Comparison of ENCODE assay signal across 8 mouse cellular contexts in genomic region chr1:55130190-55130916, GRCm38 (mm10). TPM values are rescaled to one million over a fixed set of nuclear protein-coding genes. Genes with fewer than 3 reads are reported as not detected.
DNase-seq lines count a peak whose midpoint lies in the region; ATAC-seq and TF ChIP-seq lines count a peak whose summit lies in the region.

No protein-coding gene starts in this region.

- peak; percentile 59 to 75; a peak in 2 of 4 replicates for TF ChIP-seq EP300 in MEL (IDR thresholded peaks at IDR 0.05; ENCODE audit: low read depth in 1 of 2, low read length in 2 of 2)
- TF ChIP-seq EP300 in liver, postnatal 0 days (IDR thresholded peaks at IDR 0.05; ENCODE audit: low read depth): no peak

- peaks cover 24% of the 10 kb centered on the region for H3K4me1 ChIP-seq in heart, embryonic 13.5 days
- peaks cover 0 to 16% of the 10 kb centered on the region in 2 experiments; a peak in 3 of 4 replicates for H3K4me1 ChIP-seq in MEL (ENCODE audit: control insufficient read depth in 1 of 2, insufficient read depth in 2 of 2, low read length in 2 of 2)
- peaks cover 19% of the 10 kb centered on the region for H3K4me1 ChIP-seq in forebrain, embryonic 16.5 days (replicated peaks; ENCODE audit: control insufficient read depth, insufficient read depth, low read length)
- peaks cover 16% of the 10 kb centered on the region for H3K4me1 ChIP-seq in liver, postnatal 0 days (ENCODE audit: insufficient read depth)

- TF ChIP-seq CTCF in MEL (IDR thresholded peaks at IDR 0.05 in 2 of 3, conservative IDR thresholded peaks at IDR 0.05 in 1 of 3; ENCODE audit: control insufficient read depth in 1 of 3, insufficient read depth in 1 of 3, low read depth in 2 of 3, low read length in 3 of 3, poor library complexity in 1 of 3, severe bottlenecking in 1 of 3): no peak
- no peak for TF ChIP-seq CTCF in liver, postnatal 0 days (IDR thresholded peaks at IDR 0.05; ENCODE audit: low read depth)

- intact Hi-C loops in heart, postnatal 25 days (cut with DNase I): loop anchor here (2.0 to 5.0 kb wide), 2 partner anchors 92 to 104 kb away; partner anchors contain the start of gene Sf3b1

- peaks cover 34% of the 10 kb centered on the region for H3K79me2 ChIP-seq in MEL (ENCODE audit: control insufficient read depth, insufficient read depth, low read length, poor library complexity)

- H3K4me3 ChIP-seq in heart, embryonic 13.5 days: peak overlapping the region; percentile 80
- peak overlapping the region; percentile 75 to 85 for H3K4me3 ChIP-seq in MEL (ENCODE audit: control insufficient read depth in 1 of 2, insufficient read depth in 1 of 2, low read depth in 2 of 2, low read length in 2 of 2)
- H3K4me3 ChIP-seq in forebrain, embryonic 16.5 days (replicated peaks; ENCODE audit: low read length): peak overlapping the region; percentile 99
- H3K4me3 ChIP-seq in liver, postnatal 0 days (ENCODE audit: low read depth, low read length): peak overlapping the region; percentile 89

- no peaks in the 10 kb centered on the region for H3K9me3 ChIP-seq in heart, embryonic 13.5 days
- H3K9me3 ChIP-seq in MEL (replicated peaks; ENCODE audit: insufficient read depth, low read length): no peaks in the 10 kb centered on the region
- H3K9me3 ChIP-seq in forebrain, embryonic 16.5 days (ENCODE audit: control insufficient read depth, low read length): no peaks in the 10 kb centered on the region
- H3K9me3 ChIP-seq in liver, postnatal 0 days (ENCODE audit: low read length): no peaks in the 10 kb centered on the region

- WGBS in heart, embryonic 13.5 days: 65% methylated on average over 10 of the region's 10 CpGs
- WGBS in forebrain, embryonic 16.5 days: 74% methylated on average over 10 of the region's 10 CpGs
- 52% methylated on average over 10 of the region's 10 CpGs for WGBS in liver, postnatal 0 days (ENCODE audit: insufficient replicate concordance)

- no peak for TF ChIP-seq POLR2A in MEL (IDR thresholded peaks at IDR 0.05; ENCODE audit: control insufficient read depth in 1 of 2, insufficient read depth in 1 of 2, low read depth in 1 of 2, low read length in 2 of 2, poor library complexity in 1 of 2)

- H3K27me3 ChIP-seq in heart, embryonic 13.5 days (replicated peaks): no peaks in the 10 kb centered on the region
- H3K27me3 ChIP-seq in MEL (ENCODE audit: control insufficient read depth in 1 of 2, insufficient read depth in 2 of 2, low read length in 2 of 2): no peaks in the 10 kb centered on the region
- no peaks in the 10 kb centered on the region for H3K27me3 ChIP-seq in forebrain, embryonic 16.5 days (replicated peaks; ENCODE audit: control insufficient read depth, insufficient read depth, low read length)
- no peaks in the 10 kb centered on the region for H3K27me3 ChIP-seq in liver, postnatal 0 days (ENCODE audit: insufficient read depth, low read length)

- peak overlapping the region; percentile 98 for H3K27ac ChIP-seq in heart, embryonic 13.5 days (replicated peaks)
- H3K27ac ChIP-seq in MEL (ENCODE audit: control insufficient read depth, low read depth, low read length): peak overlapping the region; percentile 94
- peak overlapping the region; percentile 93 for H3K27ac ChIP-seq in forebrain, embryonic 16.5 days (ENCODE audit: low read length)
- peak overlapping the region; percentile 97 for H3K27ac ChIP-seq in liver, postnatal 0 days (ENCODE audit: low read depth)

- H3K36me3 ChIP-seq in heart, embryonic 13.5 days: no peaks in the 10 kb centered on the region
- H3K36me3 ChIP-seq in MEL (ENCODE audit: control insufficient read depth in 1 of 2, insufficient read depth in 2 of 2, low read length in 2 of 2): peaks cover 1 to 26% of the 10 kb centered on the region in 2 experiments; a peak in 3 of 4 replicates
- H3K36me3 ChIP-seq in forebrain, embryonic 16.5 days (ENCODE audit: control insufficient read depth, insufficient read depth): no peaks in the 10 kb centered on the region
- H3K36me3 ChIP-seq in liver, postnatal 0 days (replicated peaks; ENCODE audit: insufficient read depth, low read length): 0 out of 2 replicates have a peak, but pooled peaks cover 8% of the 10 kb centered on the region

- DNase-seq in heart, postnatal 25 days (ENCODE audit: low spot score): no peak
- DNase-seq in MEL (ENCODE audit: low read depth, low spot score): no peak
- DNase-seq in liver, postnatal 0 days: no peak
- DNase-seq in gastrocnemius, adult 18-20 months (ENCODE audit: low spot score): no peak
- DNase-seq in right cerebral cortex, postnatal 36 days (ENCODE audit: low spot score in 2 of 2): no peak
- no peak for DNase-seq in adrenal gland, postnatal 4 days (ENCODE audit: low spot score in 2 of 2)

- ATAC-seq in heart, embryonic 13.5 days (ENCODE audit: extremely low read depth, insufficient number of reproducible peaks, low FRiP score, low TSS enrichment): no peak
- no peak for ATAC-seq in forebrain, embryonic 16.5 days
- no peak for ATAC-seq in liver, postnatal 0 days

- peak overlapping the region; percentile 84 for H3K4me2 ChIP-seq in heart, embryonic 13.5 days
- peak overlapping the region; percentile 70 for H3K4me2 ChIP-seq in forebrain, embryonic 16.5 days (ENCODE audit: low read length)
- H3K4me2 ChIP-seq in liver, postnatal 0 days (ENCODE audit: low read depth, low read length): peak overlapping the region; percentile 67

- peak overlapping the region; percentile 98 for H3K9ac ChIP-seq in heart, embryonic 13.5 days
- H3K9ac ChIP-seq in MEL (ENCODE audit: control insufficient read depth, low read depth, low read length, poor library complexity, severe bottlenecking): peak overlapping the region; percentile 76
- peak overlapping the region; percentile 99 for H3K9ac ChIP-seq in forebrain, embryonic 16.5 days (replicated peaks; ENCODE audit: low read depth, low read length)
- H3K9ac ChIP-seq in liver, postnatal 0 days (replicated peaks): peak overlapping the region; percentile 91

- TF ChIP-seq RAD21 in MEL (IDR thresholded peaks at IDR 0.05; ENCODE audit: low read depth, low read length): no peak

TF ChIP-seq in MEL, 35 proteins besides CTCF, POLR2A, EP300 and RAD21:
- TF ChIP-seq USF1 (IDR thresholded peaks at IDR 0.05; ENCODE audit: low read depth, low read length) (no peak), MYC (IDR thresholded peaks at IDR 0.05; ENCODE audit: low read depth, low read length) (0 out of 2 replicates have a peak, but pooled peaks have one; percentile 16), CHD1 (IDR thresholded peaks at IDR 0.05; ENCODE audit: low read depth, low read length) (peak; percentile 70; the same call in 1 of the 2 replicates), GATA1 (IDR thresholded peaks at IDR 0.05; ENCODE audit: low read depth, low read length) (peak; percentile 77), ZNF384 (IDR thresholded peaks at IDR 0.05; ENCODE audit: low read depth, low read length) (peak; percentile 93), E2F4 (IDR thresholded peaks at IDR 0.05; ENCODE audit: borderline replicate concordance, low read depth, low read length) (no peak), TAL1 (IDR thresholded peaks at IDR 0.05; ENCODE audit: low read length) (peak; percentile 19; the same call in 1 of the 2 replicates), KAT2A (conservative IDR thresholded peaks at IDR 0.05; ENCODE audit: low read depth, low read length) (no peak), ZKSCAN1 (IDR thresholded peaks at IDR 0.05; ENCODE audit: low read depth, low read length) (no peak)

RNA-seq across cellular contexts. Expression of gene Mob4, which starts 0.7 kb away (rescaled TPM):
- 95.9 and 117 TPM in 2 replicates for polyA plus RNA-seq in heart, embryonic 13.5 days (2015; fragmentation: Nextera tagmentation; extraction: Ambion mirVana)
- total RNA-seq in heart, postnatal 25 days (2021): 10 to 100 TPM; 32.5 to 34.4 TPM
- 20.7 and 22.0 TPM in 2 replicates for total RNA-seq in MEL (2012; rRNA removed)
- polyA plus RNA-seq in MEL (2012; ENCODE audit: insufficient read depth in 1 of 2, insufficient read length in 2 of 2, low read depth in 1 of 2, low replicate concordance in 2 of 2, missing spikeins in 1 of 2): 10 to 100 TPM; 26.6 to 62.1 TPM
- polyA plus RNA-seq in forebrain, embryonic 16.5 days (2015; fragmentation: Nextera tagmentation; extraction: Ambion mirVana): 194 and 201 TPM in 2 replicates
- 40.1 and 42.2 TPM in 2 replicates for polyA plus RNA-seq in liver, postnatal 0 days (2015; fragmentation: Nextera tagmentation; extraction: Ambion mirVana)
- 10 to 100 TPM; 37.8 to 38.0 TPM for total RNA-seq in gastrocnemius, adult 18-20 months (2021)
- 100 to 1,000 TPM; 175 to 181 TPM for total RNA-seq in adrenal gland, postnatal 4 days (2021)

RNA-seq across cellular contexts. Expression of gene Hspd1, which starts 42.3 kb away (rescaled TPM):
- 432 and 493 TPM in 2 replicates for polyA plus RNA-seq in heart, embryonic 13.5 days (2015; fragmentation: Nextera tagmentation; extraction: Ambion mirVana)
- 100 to 1,000 TPM; 361 to 395 TPM for total RNA-seq in heart, postnatal 25 days (2021)
- 775 and 808 TPM in 2 replicates for total RNA-seq in MEL (2012; rRNA removed)
- polyA plus RNA-seq in MEL (2012; ENCODE audit: insufficient read depth in 1 of 2, insufficient read length in 2 of 2, low read depth in 1 of 2, low replicate concordance in 2 of 2, missing spikeins in 1 of 2): 100 to 1,000 TPM; 306 to 885 TPM
- 295 and 312 TPM in 2 replicates for polyA plus RNA-seq in forebrain, embryonic 16.5 days (2015; fragmentation: Nextera tagmentation; extraction: Ambion mirVana)
- polyA plus RNA-seq in liver, postnatal 0 days (2015; fragmentation: Nextera tagmentation; extraction: Ambion mirVana): 288 and 295 TPM in 2 replicates
- total RNA-seq in gastrocnemius, adult 18-20 months (2021): 100 to 1,000 TPM; 161 to 176 TPM
- 100 to 1,000 TPM; 727 to 733 TPM for total RNA-seq in adrenal gland, postnatal 4 days (2021)

RNA-seq across cellular contexts. Expression of gene Hspe1, which starts 42.4 kb away (rescaled TPM):
- polyA plus RNA-seq in heart, embryonic 13.5 days (2015; fragmentation: Nextera tagmentation; extraction: Ambion mirVana): 306 and 363 TPM in 2 replicates
- 100 to 1,000 TPM; 159 to 187 TPM for total RNA-seq in heart, postnatal 25 days (2021)
- 883 and 942 TPM in 2 replicates for total RNA-seq in MEL (2012; rRNA removed)
- polyA plus RNA-seq in MEL (2012; ENCODE audit: insufficient read depth in 1 of 2, insufficient read length in 2 of 2, low read depth in 1 of 2, low replicate concordance in 2 of 2, missing spikeins in 1 of 2): 100 to 1,000 TPM in 1 of 2 experiments, not detected in 1; 752 TPM
- 215 and 231 TPM in 2 replicates for polyA plus RNA-seq in forebrain, embryonic 16.5 days (2015; fragmentation: Nextera tagmentation; extraction: Ambion mirVana)
- 513 and 558 TPM in 2 replicates for polyA plus RNA-seq in liver, postnatal 0 days (2015; fragmentation: Nextera tagmentation; extraction: Ambion mirVana)
- total RNA-seq in gastrocnemius, adult 18-20 months (2021): 10 to 100 TPM; 83.9 to 93.0 TPM
- total RNA-seq in adrenal gland, postnatal 4 days (2021): 100 to 1,000 TPM; 424 to 448 TPM
